Mouse (Mus musculus): ENCODE measurements at regions not wholly inside any gene's neighbourhood (a gene's known extent, or its start where the extent isn't known, plus 50 kb on each side); places are given as distances from the start of the nearest gene placed in this dataset.

DNA sequence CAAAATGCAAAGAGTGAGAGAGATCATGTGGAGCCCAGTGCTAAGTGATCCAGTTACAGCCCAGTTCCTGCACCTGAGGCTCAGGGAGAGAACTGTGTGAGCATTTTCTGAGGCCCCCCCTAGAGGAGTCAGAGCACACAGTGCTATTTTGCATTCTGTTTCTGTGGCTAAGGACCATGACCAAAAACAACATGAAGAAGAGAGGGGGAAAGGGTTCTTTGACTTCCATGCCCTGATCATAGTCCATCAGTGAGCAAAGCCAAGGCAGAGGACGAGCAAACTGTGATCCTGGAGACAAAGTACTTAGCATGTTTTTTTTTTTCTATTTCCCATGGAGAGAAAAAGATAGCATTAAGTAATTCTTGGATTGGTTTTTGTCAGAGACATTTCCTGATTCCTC, 314.5 kb upstream of the Fam241a start:
- TF ChIP-seq EP300 (IDR thresholded peaks at IDR 0.05; ENCODE audit: low read length) (no peak), POLR2A (IDR thresholded peaks at IDR 0.05; ENCODE audit: low read depth, low read length) (no peak), HCFC1 (IDR thresholded peaks at IDR 0.05; ENCODE audit: low read depth, low read length) (no peak), JUN (IDR thresholded peaks at IDR 0.05; ENCODE audit: insufficient read depth, low read depth, low read length) (no peak), USF1 (IDR thresholded peaks at IDR 0.05; ENCODE audit: low read depth, low read length) (no peak), TCF12 (IDR thresholded peaks at IDR 0.05; ENCODE audit: low read depth, low read length) (no peak), RAD21 (IDR thresholded peaks at IDR 0.05; ENCODE audit: low read depth, low read length) (no peak), ZKSCAN1 (IDR thresholded peaks at IDR 0.05; ENCODE audit: borderline replicate concordance, low read depth, low read length) (no peak), SIN3A (IDR thresholded peaks at IDR 0.05; ENCODE audit: low read length) (no peak), PAX5 (IDR thresholded peaks at IDR 0.05; ENCODE audit: low read length) (no peak), NRF1 (IDR thresholded peaks at IDR 0.05; ENCODE audit: low read depth, low read length) (no peak), CTCF (conservative IDR thresholded peaks at IDR 0.05 in 1 of 2, IDR thresholded peaks at IDR 0.05 in 1 of 2; ENCODE audit: low read depth in 2 of 2, low read length in 2 of 2) (no peak), GABPA (IDR thresholded peaks at IDR 0.05; ENCODE audit: insufficient replicate concordance, low read depth, low read length) (no peak), MXI1 (IDR thresholded peaks at IDR 0.05; ENCODE audit: low read depth, low read length) (no peak)
